Mouse (Mus musculus) stomach, postnatal 0 days (tissue): ENCODE measurements around the gene Acer2.

Experiments
- CTCF ChIP-seq: IDR thresholded peaks from 2 replicates; pipeline ENCODE4 v1.5.1; 2016; ENCODE audit warnings: antibody characterized with exemption, low read depth, mild to moderate bottlenecking, moderate library complexity
- EP300 ChIP-seq: optimal IDR thresholded peaks from 2 replicates; pipeline ENCODE3; 2016; ENCODE audit warnings: antibody characterized with exemption

- TF ChIP-seq CTCF (no peak), EP300 (no peak)
Observed at GRCm38 (mm10) chr4:86882413-86882812, 8.2 kb downstream of the Acer2 start.
